Mouse (Mus musculus): ENCODE results near the gene Stpg4. TPM values are rescaled to one million over a fixed set of nuclear protein-coding genes. Genes with fewer than 3 reads are reported as not detected.

Stpg4 gene
- polyA plus RNA-seq, 1 experiment = not detected

GRCm38 (mm10) chr17:87351241-87352105 lies 76.1 kb downstream of the Stpg4 start:
- peak overlapping the region; percentile 86 for H3K27ac ChIP-seq (ENCODE audit: insufficient read depth, low read depth, low read length)
- H3K36me3 ChIP-seq (ENCODE audit: control insufficient read depth, insufficient read depth, low read length) = peaks cover 31% of the 10 kb centered on the region
- no peaks in the 10 kb centered on the region for H3K27me3 ChIP-seq (ENCODE audit: control insufficient read depth, insufficient read depth, low read length)
- peaks cover 30% of the 10 kb centered on the region for H3K4me1 ChIP-seq (ENCODE audit: control insufficient read depth, insufficient read depth, insufficient read length, low read length)
- WGBS = 24% methylated on average over 20 of the region's 20 CpGs
- no peak for TF ChIP-seq CTCF (IDR thresholded peaks at IDR 0.05; ENCODE audit: extremely low read depth, insufficient read length, insufficient replicate concordance, low read depth, low read length)
- no peak for TF ChIP-seq POLR2A (IDR thresholded peaks at IDR 0.05; ENCODE audit: low read depth, low read length)
- H3K4me3 ChIP-seq (ENCODE audit: low read depth, low read length) = no peak overlapping the region

GRCm38 (mm10) chr17:87350471-87351240 lies 76.9 kb downstream of the Stpg4 start:
- no peaks in the 10 kb centered on the region for H3K27me3 ChIP-seq (ENCODE audit: control insufficient read depth, insufficient read depth, low read length)
- no peak overlapping the region for H3K4me3 ChIP-seq (ENCODE audit: low read depth, low read length)
- peaks cover 35% of the 10 kb centered on the region for H3K36me3 ChIP-seq (ENCODE audit: control insufficient read depth, insufficient read depth, low read length)
- peak overlapping the region; percentile 40; the same call in 1 of the 2 replicates for H3K27ac ChIP-seq (ENCODE audit: insufficient read depth, low read depth, low read length)
- 71% methylated on average over 13 of the region's 13 CpGs for WGBS
- TF ChIP-seq CTCF (IDR thresholded peaks at IDR 0.05; ENCODE audit: extremely low read depth, insufficient read length, insufficient replicate concordance, low read depth, low read length) (no peak), POLR2A (IDR thresholded peaks at IDR 0.05; ENCODE audit: low read depth, low read length) (no peak)
- H3K4me1 ChIP-seq (ENCODE audit: control insufficient read depth, insufficient read depth, insufficient read length, low read length) = peaks cover 28% of the 10 kb centered on the region

- Histone ChIP-seq H3K27ac (ENCODE audit: insufficient read depth, low read depth, low read length) (no peak overlapping the region; the same call in 1 of the 2 replicates), H3K27me3 (ENCODE audit: control insufficient read depth, insufficient read depth, low read length) (no peaks in the 10 kb centered on the region), H3K36me3 (ENCODE audit: control insufficient read depth, insufficient read depth, low read length) (peaks cover 35% of the 10 kb centered on the region), H3K4me3 (ENCODE audit: low read depth, low read length) (no peak overlapping the region), H3K4me1 (ENCODE audit: control insufficient read depth, insufficient read depth, insufficient read length, low read length) (peaks cover 28% of the 10 kb centered on the region)
- TF ChIP-seq CTCF (IDR thresholded peaks at IDR 0.05; ENCODE audit: extremely low read depth, insufficient read length, insufficient replicate concordance, low read depth, low read length) (no peak), POLR2A (IDR thresholded peaks at IDR 0.05; ENCODE audit: low read depth, low read length) (no peak)
- 89% methylated on average over 9 of the region's 9 CpGs for WGBS
These were observed 78.0 kb downstream of the Stpg4 start for GRCm38 (mm10) chr17:87349575-87349974.

- WGBS = 50% methylated on average over 9 of the region's 9 CpGs
- no peaks in the 10 kb centered on the region for H3K27me3 ChIP-seq (ENCODE audit: control insufficient read depth, insufficient read depth, low read length)
- no peak overlapping the region for H3K27ac ChIP-seq (ENCODE audit: insufficient read depth, low read depth, low read length)
- peaks cover 28% of the 10 kb centered on the region for H3K4me1 ChIP-seq (ENCODE audit: control insufficient read depth, insufficient read depth, insufficient read length, low read length)
- H3K36me3 ChIP-seq (ENCODE audit: control insufficient read depth, insufficient read depth, low read length) = peaks cover 31% of the 10 kb centered on the region
- no peak overlapping the region for H3K4me3 ChIP-seq (ENCODE audit: low read depth, low read length)
- TF ChIP-seq CTCF (IDR thresholded peaks at IDR 0.05; ENCODE audit: extremely low read depth, insufficient read length, insufficient replicate concordance, low read depth, low read length) = no peak
- TF ChIP-seq POLR2A (IDR thresholded peaks at IDR 0.05; ENCODE audit: low read depth, low read length) = no peak
These were observed 78.5 kb downstream of the Stpg4 start for GRCm38 (mm10) chr17:87349069-87349468.

GRCm38 (mm10) chr17:87348353-87348752 lies 79.2 kb downstream of the Stpg4 start:
- H3K4me1 ChIP-seq (ENCODE audit: control insufficient read depth, insufficient read depth, insufficient read length, low read length) = peaks cover 29% of the 10 kb centered on the region
- no peaks in the 10 kb centered on the region for H3K27me3 ChIP-seq (ENCODE audit: control insufficient read depth, insufficient read depth, low read length)
- no peak for TF ChIP-seq POLR2A (IDR thresholded peaks at IDR 0.05; ENCODE audit: low read depth, low read length)
- no peak for TF ChIP-seq CTCF (IDR thresholded peaks at IDR 0.05; ENCODE audit: extremely low read depth, insufficient read length, insufficient replicate concordance, low read depth, low read length)
- no peak overlapping the region for H3K4me3 ChIP-seq (ENCODE audit: low read depth, low read length)
- H3K36me3 ChIP-seq (ENCODE audit: control insufficient read depth, insufficient read depth, low read length) = peaks cover 32% of the 10 kb centered on the region
- H3K27ac ChIP-seq (ENCODE audit: insufficient read depth, low read depth, low read length) = peak overlapping the region; percentile 10; the same call in 1 of the 2 replicates
- 82% methylated on average over 9 of the region's 9 CpGs for WGBS

GRCm38 (mm10) chr17:87345252-87345593 lies 82.3 kb downstream of the Stpg4 start:
- Histone ChIP-seq H3K27ac (ENCODE audit: insufficient read depth, low read depth, low read length) (0 out of 2 replicates have a peak overlapping the region, but pooled peaks have one; percentile 14), H3K4me3 (ENCODE audit: low read depth, low read length) (no peak overlapping the region), H3K27me3 (ENCODE audit: control insufficient read depth, insufficient read depth, low read length) (no peaks in the 10 kb centered on the region), H3K36me3 (ENCODE audit: control insufficient read depth, insufficient read depth, low read length) (peaks cover 56% of the 10 kb centered on the region), H3K4me1 (ENCODE audit: control insufficient read depth, insufficient read depth, insufficient read length, low read length) (peaks cover 8% of the 10 kb centered on the region; the same call in 1 of the 2 replicates)
- TF ChIP-seq CTCF (IDR thresholded peaks at IDR 0.05; ENCODE audit: extremely low read depth, insufficient read length, insufficient replicate concordance, low read depth, low read length) (no peak), POLR2A (IDR thresholded peaks at IDR 0.05; ENCODE audit: low read depth, low read length) (no peak)
- 54% methylated on average over 4 of the region's 4 CpGs for WGBS
